Mouse (Mus musculus) gonadal fat pad, adult 2 months (tissue): Measurements from ENCODE around the gene Igfn1. TPM values are rescaled to one million over a fixed set of nuclear protein-coding genes. Genes with fewer than 3 reads are reported as not detected.

Experiments
- DNase-seq: peaks from one replicate; pipeline ENCODE4 v3.0.0-alpha.2; 2012; ENCODE audit warnings: low read depth
- polyA plus RNA-seq: library from polyadenylated mRNA; depleted of rRNA; stranded (reverse); fragments of >200 nt; gene quantifications from 2 replicates; pipeline ENCODE4 v1.2.3, GENCODE M21; 2012; rRNA removed

Igfn1 gene
- polyA plus RNA-seq, 1 experiment: 0.61 TPM

- no peak for DNase-seq
Observed at GRCm38 (mm10) chr1:135929876-135930275, 76.3 kb downstream of the Igfn1 start.

DNA sequence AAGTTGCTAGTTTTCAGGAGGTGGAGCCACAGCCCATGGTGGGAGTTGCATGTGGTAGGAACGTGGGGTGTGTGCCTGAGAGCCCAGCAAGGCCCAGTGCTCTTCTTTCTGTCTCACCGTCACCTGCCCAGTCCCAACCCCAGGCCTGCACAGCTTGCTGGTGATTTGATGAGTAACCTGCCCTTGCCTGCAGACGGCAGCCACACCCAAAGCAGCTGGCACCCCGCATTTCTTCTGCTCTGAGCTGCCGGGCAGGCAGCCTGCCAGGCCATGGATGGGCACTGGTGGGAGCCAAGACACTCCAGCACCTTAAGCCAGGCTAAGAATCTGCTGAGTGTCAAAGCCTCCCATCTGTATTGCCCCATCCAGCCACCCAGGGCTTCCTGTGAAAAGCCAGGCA is 80.3 kb downstream of the Igfn1 start:
- no peak for DNase-seq

GRCm38 (mm10) chr1:135924377-135924994 is 81.7 kb downstream of the Igfn1 start:
- DNase-seq: no peak

DNA sequence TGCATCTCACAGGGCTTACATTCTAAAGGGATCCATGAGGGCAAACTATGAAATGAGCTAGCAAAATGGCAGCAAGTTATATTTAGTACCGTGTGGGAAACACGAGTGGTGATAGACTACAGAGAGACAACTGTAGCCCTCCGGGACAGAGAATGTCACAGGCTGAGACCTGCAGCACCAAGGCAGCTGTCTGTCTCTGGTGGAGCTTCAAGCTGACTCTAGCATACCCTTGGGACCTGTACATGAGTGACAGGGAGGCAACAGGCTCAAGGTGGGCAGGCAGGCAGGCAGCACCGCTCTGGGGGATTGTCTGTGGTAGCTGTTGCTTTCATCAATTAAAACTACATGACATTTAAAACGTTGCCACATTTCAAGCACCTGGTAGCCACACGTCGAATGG is 82.9 kb downstream of the Igfn1 start:
- DNase-seq: no peak

GRCm38 (mm10) chr1:135918644-135919407 is 87.3 kb downstream of the Igfn1 start, which contains the start of gene Pkp1:
TSS of gene Pkp1 (minus strand) at chr1:135919207.
- no peak for DNase-seq

DNA sequence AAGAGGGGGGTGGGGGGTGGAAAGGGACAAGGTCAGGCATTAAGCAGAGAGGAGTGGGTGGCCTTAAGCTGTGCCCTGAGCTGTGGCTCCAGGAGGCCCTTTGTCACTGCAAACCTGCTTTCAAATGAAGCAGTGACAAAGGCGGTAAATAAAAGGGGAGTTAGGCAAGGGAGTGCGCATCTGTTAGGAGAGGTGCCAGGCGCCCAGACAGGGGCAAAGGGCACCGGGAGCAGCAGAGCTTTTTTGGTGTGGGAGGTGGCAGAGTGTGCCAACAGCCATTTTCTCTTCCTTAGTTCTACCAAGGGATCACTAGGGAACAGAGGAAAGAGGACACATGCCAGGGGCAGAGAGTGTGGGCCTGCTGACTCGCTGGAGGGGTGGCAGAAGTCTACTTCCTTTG is 88.9 kb downstream of the Igfn1 start:
- DNase-seq: no peak

GRCm38 (mm10) chr1:135916486-135917058 is 89.6 kb downstream of the Igfn1 start:
- no peak for DNase-seq

DNA sequence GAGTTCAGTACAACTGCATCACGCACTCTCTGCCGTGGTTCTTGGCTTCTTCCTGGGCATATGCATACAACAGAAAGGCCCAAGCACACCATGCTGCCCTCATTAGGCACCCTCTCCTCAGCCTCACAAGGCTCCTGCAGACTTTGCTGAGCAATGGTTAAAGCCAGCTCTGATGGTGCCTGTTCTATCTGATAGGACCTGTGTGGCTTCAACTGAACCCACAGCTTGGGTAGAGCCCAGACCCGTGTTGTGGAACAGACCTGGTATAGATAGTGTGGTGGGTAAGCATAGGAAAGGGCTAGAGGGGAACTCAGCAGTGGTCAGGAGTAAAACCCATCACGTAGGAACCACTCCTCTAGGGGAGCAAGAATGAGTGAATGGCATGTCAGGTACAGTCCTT is 92.5 kb downstream of the Igfn1 start:
- DNase-seq: no peak

DNA sequence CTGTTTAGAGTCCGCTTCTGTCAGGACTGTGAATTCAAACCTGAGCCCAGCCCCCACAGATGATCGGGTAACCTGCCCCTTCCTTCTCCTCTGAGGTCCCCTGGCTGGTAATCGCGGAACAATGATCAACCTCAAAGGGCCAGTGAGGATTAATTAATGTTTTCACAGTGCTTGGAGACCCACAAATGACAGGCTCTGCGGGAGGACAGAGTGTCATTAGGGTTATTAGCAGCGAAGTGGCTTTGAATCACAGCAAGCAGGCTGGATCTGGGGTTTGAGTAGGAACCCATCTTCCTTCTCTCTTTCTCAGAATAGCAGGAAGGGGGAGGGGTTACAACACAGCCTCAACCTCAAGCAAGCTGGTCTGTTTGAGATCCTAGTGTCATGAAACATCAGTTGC is 96.8 kb downstream of the Igfn1 start:
- DNase-seq: no peak

DNA sequence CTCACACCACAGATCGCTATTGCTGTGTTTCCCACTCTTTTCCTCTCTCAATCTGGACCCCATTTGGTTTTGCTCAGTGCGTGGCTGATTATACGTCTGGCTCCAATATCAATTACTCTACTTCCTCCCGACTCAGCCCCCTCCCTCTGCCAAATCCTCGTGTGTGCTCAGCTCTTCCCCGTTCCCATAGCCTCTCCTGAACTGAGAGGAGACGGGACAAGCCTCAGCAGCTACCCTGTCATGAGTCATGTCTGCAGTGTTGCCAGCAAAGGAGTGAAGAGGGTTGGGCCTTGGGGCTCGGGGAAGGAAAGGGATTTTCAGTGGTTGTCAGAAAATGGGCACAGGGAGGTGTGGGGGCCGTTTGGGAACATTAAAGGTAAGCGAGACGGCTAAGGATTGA is 99.4 kb downstream of the Igfn1 start:
- no peak for DNase-seq

Other genes with a start within 250 kb of the Igfn1 start
- 150 and 254 TPM in 2 replicates for gene Phlda3, start 240.2 kb downstream of the Igfn1 start, polyA plus RNA-seq
- gene Tnni1, start 226.9 kb downstream of the Igfn1 start, polyA plus RNA-seq: 0.32 and 1.8 TPM in 2 replicates
- 41.3 and 42.6 TPM in 2 replicates for gene Lad1, start 187.7 kb downstream of the Igfn1 start, polyA plus RNA-seq
- gene Tnnt2, start 170.0 kb downstream of the Igfn1 start, polyA plus RNA-seq: 6.8 and 11.6 TPM in 2 replicates
- gene Pkp1, start 87.1 kb downstream of the Igfn1 start, polyA plus RNA-seq: 2.5 and 3.8 TPM in 2 replicates
- 89.9 and 107 TPM in 2 replicates for gene Tmem9, start 1.8 kb upstream of the Igfn1 start, polyA plus RNA-seq
- not detected in 2 replicates for gene Ascl5, start 44.5 kb upstream of the Igfn1 start, polyA plus RNA-seq
- gene Cacna1s, start 46.4 kb upstream of the Igfn1 start, polyA plus RNA-seq: 0.09 and 0.30 TPM in 2 replicates
- gene Kif21b, start 125.0 kb upstream of the Igfn1 start, polyA plus RNA-seq: 2.3 and 4.8 TPM in 2 replicates
- 0.16 and 0.70 TPM in 2 replicates for gene Mroh3, start 206.5 kb upstream of the Igfn1 start, polyA plus RNA-seq
- 14.8 and 15.9 TPM in 2 replicates for gene Inava, start 227.9 kb upstream of the Igfn1 start, polyA plus RNA-seq